Mouse (Mus musculus): ENCODE measurements around the gene Csf1. TPM values are rescaled to one million over a fixed set of nuclear protein-coding genes. Genes with fewer than 3 reads are reported as not detected.
"Not testable (repeated sequence)": the region's sequence is repeated elsewhere in the genome, so short reads cannot be mapped to it uniquely, and the experiment has no call there.

Gene Csf1
- polyA plus RNA-seq, 1 experiment: 4.0 TPM

GRCm38 (mm10) chr3:107740578-107741207 is 19.6 kb downstream of the Csf1 start:
- Histone ChIP-seq H3K36me3 (replicated peaks; ENCODE audit: low read length) (peaks cover 18% of the 10 kb centered on the region), H3K9me3 (no peaks in the 10 kb centered on the region), H3K4me1 (peaks cover 47% of the 10 kb centered on the region), H3K4me3 (replicated peaks) (no peak overlapping the region), H3K27me3 (replicated peaks) (peaks cover 34% of the 10 kb centered on the region)
- no peak for TF ChIP-seq FLI1 (IDR thresholded peaks at IDR 0.05; ENCODE audit: low read length)
- no peak for TF ChIP-seq GATA1 (IDR thresholded peaks at IDR 0.05; ENCODE audit: borderline replicate concordance, low read length)

DNA sequence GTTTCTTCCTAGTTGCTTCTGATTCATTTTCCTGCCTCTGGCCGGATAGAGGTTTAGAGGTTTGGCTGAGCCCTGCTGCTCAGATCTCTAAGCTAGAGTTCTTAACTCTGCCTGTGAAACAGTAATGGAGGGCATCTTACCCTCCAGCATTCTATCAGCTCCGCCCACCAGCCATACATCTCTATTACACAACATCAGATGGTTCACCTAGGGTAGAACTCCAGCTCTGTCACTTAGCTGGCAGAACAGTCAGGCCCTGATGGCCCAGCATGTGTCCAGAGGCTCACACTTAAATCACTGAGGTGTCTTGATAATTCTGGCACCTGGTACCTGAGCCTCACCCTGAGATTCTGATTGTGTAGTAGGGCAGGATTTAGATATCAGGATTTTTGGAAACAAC is 20.3 kb downstream of the Csf1 start:
- peaks cover 31% of the 10 kb centered on the region for H3K27me3 ChIP-seq (replicated peaks)
- H3K36me3 ChIP-seq (replicated peaks; ENCODE audit: low read length): peaks cover 12% of the 10 kb centered on the region
- TF ChIP-seq FLI1 (IDR thresholded peaks at IDR 0.05; ENCODE audit: low read length) (no peak), GATA1 (IDR thresholded peaks at IDR 0.05; ENCODE audit: borderline replicate concordance, low read length) (no peak)
- no peaks in the 10 kb centered on the region for H3K9me3 ChIP-seq
- no peak overlapping the region for H3K4me3 ChIP-seq (replicated peaks)
- H3K4me1 ChIP-seq: peaks cover 47% of the 10 kb centered on the region

- TF ChIP-seq GATA1 (IDR thresholded peaks at IDR 0.05; ENCODE audit: borderline replicate concordance, low read length) (no peak), FLI1 (IDR thresholded peaks at IDR 0.05; ENCODE audit: low read length) (no peak)
- Histone ChIP-seq H3K4me3 (replicated peaks) (no peak overlapping the region), H3K27me3 (replicated peaks) (peaks cover 33% of the 10 kb centered on the region), H3K36me3 (replicated peaks; ENCODE audit: low read length) (peaks cover 12% of the 10 kb centered on the region), H3K9me3 (no peaks in the 10 kb centered on the region), H3K4me1 (peaks cover 51% of the 10 kb centered on the region)
These were observed 20.8 kb downstream of the Csf1 start for GRCm38 (mm10) chr3:107739456-107739855.

DNA sequence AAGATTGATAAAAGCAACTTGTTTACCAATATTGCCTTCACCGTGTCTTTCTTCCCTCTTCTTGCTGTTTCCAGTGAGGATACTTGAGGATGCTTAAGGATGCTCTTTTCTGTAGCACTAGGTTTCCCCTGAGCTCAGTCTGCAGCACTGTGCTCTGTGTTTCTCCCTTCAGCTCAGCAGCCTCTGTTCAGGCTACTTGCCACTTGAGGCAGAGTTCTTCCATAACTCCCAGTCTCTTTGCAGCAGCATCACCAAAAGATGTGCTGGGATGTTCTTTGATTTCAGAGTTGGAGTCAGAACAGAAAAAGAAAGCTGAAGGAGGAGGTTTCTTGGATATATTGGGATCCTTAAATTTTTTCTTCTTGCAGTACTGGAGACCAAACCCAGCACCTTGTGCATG is 21.6 kb downstream of the Csf1 start:
- Histone ChIP-seq H3K4me3 (replicated peaks) (no peak overlapping the region), H3K36me3 (replicated peaks; ENCODE audit: low read length) (peaks cover 12% of the 10 kb centered on the region), H3K4me1 (peaks cover 56% of the 10 kb centered on the region), H3K9me3 (no peaks in the 10 kb centered on the region), H3K27me3 (replicated peaks) (peaks cover 32% of the 10 kb centered on the region)
- TF ChIP-seq FLI1 (IDR thresholded peaks at IDR 0.05; ENCODE audit: low read length) (no peak), GATA1 (IDR thresholded peaks at IDR 0.05; ENCODE audit: borderline replicate concordance, low read length) (no peak)

DNA sequence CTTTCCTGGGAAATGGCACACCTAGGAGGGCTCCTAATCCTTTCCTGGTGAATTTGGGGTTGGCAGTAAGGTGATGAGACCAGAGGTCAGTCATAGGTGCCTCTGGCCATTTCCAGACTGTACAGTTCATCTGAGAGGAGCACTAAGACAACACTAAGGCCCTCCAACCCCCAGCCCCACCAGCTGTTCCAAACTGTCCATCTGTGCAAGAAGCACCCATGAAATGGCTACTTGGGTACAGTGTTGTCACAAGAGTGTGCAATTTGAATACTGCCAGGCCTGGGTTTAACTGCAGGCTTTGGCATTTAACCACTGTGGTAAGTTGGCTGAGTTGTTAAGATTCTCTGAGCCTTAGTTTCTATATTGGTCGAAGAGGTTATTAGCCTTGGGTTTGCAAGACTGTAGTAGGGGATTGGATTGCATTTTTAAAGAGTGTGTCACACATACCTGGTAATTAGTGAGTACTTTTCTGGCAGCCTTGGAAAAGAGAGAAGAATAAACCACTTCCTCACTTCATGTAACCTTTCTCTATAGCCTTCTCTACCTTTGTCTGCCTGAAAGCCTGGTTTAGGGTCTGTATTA is 22.6 kb downstream of the Csf1 start:
- Histone ChIP-seq H3K36me3 (replicated peaks; ENCODE audit: low read length) (peaks cover 9% of the 10 kb centered on the region), H3K4me3 (replicated peaks) (no peak overlapping the region), H3K4me1 (peaks cover 52% of the 10 kb centered on the region), H3K27me3 (replicated peaks) (peaks cover 23% of the 10 kb centered on the region), H3K9me3 (no peaks in the 10 kb centered on the region)
- TF ChIP-seq GATA1 (IDR thresholded peaks at IDR 0.05; ENCODE audit: borderline replicate concordance, low read length): no peak
- no peak for TF ChIP-seq FLI1 (IDR thresholded peaks at IDR 0.05; ENCODE audit: low read length)

DNA sequence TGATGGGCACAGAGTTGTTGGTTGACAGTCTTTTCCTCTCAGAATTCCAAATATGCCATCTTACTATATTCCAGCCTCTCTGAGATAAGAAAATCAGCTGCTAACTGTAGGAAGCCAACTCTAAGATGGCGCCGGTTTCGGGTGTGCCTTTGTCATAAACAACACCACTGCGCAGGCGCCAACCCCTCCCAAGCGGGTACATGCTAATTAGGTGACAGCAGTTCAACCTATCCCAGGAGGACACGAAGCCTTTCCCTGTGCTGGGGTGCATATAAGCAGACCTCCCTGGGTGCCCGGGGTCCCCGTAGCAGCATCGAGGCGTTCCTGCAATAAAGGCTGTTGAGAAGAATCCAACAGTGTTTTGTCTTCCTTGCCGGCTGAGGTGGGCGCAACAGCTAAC is 24.6 kb downstream of the Csf1 start:
- peaks cover 47% of the 10 kb centered on the region for H3K4me1 ChIP-seq
- H3K27me3 ChIP-seq (replicated peaks): peaks cover 15% of the 10 kb centered on the region
- not testable (repeated sequence) for H3K9me3 ChIP-seq; H3K36me3 ChIP-seq (replicated peaks; ENCODE audit: low read length); H3K4me3 ChIP-seq (replicated peaks)

- no peaks in the 10 kb centered on the region for H3K36me3 ChIP-seq (replicated peaks; ENCODE audit: low read length)
- TF ChIP-seq FLI1 (IDR thresholded peaks at IDR 0.05; ENCODE audit: low read length): no peak
- TF ChIP-seq GATA1 (IDR thresholded peaks at IDR 0.05; ENCODE audit: borderline replicate concordance, low read length): no peak
These were observed 26.9 kb downstream of the Csf1 start for GRCm38 (mm10) chr3:107733329-107733728.

GRCm38 (mm10) chr3:107730236-107730635 is 30.0 kb downstream of the Csf1 start:
- peaks cover 52% of the 10 kb centered on the region for H3K4me1 ChIP-seq
- peaks cover 6% of the 10 kb centered on the region; the same call in 1 of the 2 replicates for H3K9me3 ChIP-seq
- peaks cover 10% of the 10 kb centered on the region for H3K27me3 ChIP-seq (replicated peaks)
- H3K36me3 ChIP-seq (replicated peaks; ENCODE audit: low read length): no peaks in the 10 kb centered on the region
- H3K4me3 ChIP-seq (replicated peaks): no peak overlapping the region
- TF ChIP-seq FLI1 (IDR thresholded peaks at IDR 0.05; ENCODE audit: low read length): no peak
- TF ChIP-seq GATA1 (IDR thresholded peaks at IDR 0.05; ENCODE audit: borderline replicate concordance, low read length): no peak

More at GRCm38 (mm10) chr3:107733329-107733728, 26.9 kb downstream of the Csf1 start:
- Histone ChIP-seq H3K4me1 (peaks cover 39% of the 10 kb centered on the region), H3K4me3 (replicated peaks) (no peak overlapping the region), H3K27me3 (replicated peaks) (peaks cover 16% of the 10 kb centered on the region), H3K9me3 (no peaks in the 10 kb centered on the region)

DNA sequence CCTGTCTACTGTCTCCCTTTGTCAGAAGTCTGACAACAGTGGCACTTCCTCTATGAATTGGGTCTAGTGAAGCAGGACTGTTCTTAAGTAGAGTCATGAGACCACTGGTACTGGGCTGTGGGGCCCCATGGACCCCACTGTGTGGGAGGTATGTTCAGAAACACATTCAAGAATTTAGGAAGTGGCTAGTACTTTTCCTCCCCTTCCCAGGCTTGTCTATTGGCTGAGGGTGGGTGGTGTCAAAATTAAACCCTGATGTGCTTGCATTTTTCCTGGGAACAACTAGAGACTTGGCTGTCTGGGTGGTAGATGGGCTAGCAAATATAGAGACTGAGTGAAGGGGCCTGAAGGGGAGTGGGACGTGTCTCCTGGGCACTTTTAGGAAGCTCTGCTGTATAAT is 31.8 kb downstream of the Csf1 start:
- peaks cover 4% of the 10 kb centered on the region for H3K27me3 ChIP-seq (replicated peaks)
- no peak overlapping the region for H3K4me3 ChIP-seq (replicated peaks)
- peaks cover 6% of the 10 kb centered on the region; the same call in 1 of the 2 replicates for H3K9me3 ChIP-seq
- TF ChIP-seq FLI1 (IDR thresholded peaks at IDR 0.05; ENCODE audit: low read length) (no peak), GATA1 (IDR thresholded peaks at IDR 0.05; ENCODE audit: borderline replicate concordance, low read length) (no peak)
- peaks cover 57% of the 10 kb centered on the region for H3K4me1 ChIP-seq
- H3K36me3 ChIP-seq (replicated peaks; ENCODE audit: low read length): no peaks in the 10 kb centered on the region

- Histone ChIP-seq H3K9me3 (no peaks in the 10 kb centered on the region), H3K4me3 (replicated peaks) (no peak overlapping the region), H3K36me3 (replicated peaks; ENCODE audit: low read length) (no peaks in the 10 kb centered on the region), H3K4me1 (peaks cover 12% of the 10 kb centered on the region), H3K27me3 (replicated peaks) (peaks cover 30% of the 10 kb centered on the region)
- TF ChIP-seq FLI1 (IDR thresholded peaks at IDR 0.05; ENCODE audit: low read length): no peak
- TF ChIP-seq GATA1 (IDR thresholded peaks at IDR 0.05; ENCODE audit: borderline replicate concordance, low read length): no peak
These were observed 44.3 kb downstream of the Csf1 start for GRCm38 (mm10) chr3:107715971-107716370.
